Mouse (Mus musculus) ES-Bruce4 (cell line): ENCODE data around the gene Cblb.

Source experiments
- CTCF ChIP-seq: IDR thresholded peaks from one replicate; pipeline ENCODE4 v1.8.1; 2011; ENCODE audit warnings: low read depth, low read length
- EP300 ChIP-seq: IDR thresholded peaks from 2 replicates; pipeline ENCODE4 v1.6.1; 2011; ENCODE audit warnings: low read depth, low read length; ENCODE audit not compliant: insufficient read depth
- POLR2A ChIP-seq: IDR thresholded peaks from one replicate; pipeline ENCODE4 v1.8.1; 2011; ENCODE audit warnings: low read length; ENCODE audit not compliant: insufficient read depth

DNA sequence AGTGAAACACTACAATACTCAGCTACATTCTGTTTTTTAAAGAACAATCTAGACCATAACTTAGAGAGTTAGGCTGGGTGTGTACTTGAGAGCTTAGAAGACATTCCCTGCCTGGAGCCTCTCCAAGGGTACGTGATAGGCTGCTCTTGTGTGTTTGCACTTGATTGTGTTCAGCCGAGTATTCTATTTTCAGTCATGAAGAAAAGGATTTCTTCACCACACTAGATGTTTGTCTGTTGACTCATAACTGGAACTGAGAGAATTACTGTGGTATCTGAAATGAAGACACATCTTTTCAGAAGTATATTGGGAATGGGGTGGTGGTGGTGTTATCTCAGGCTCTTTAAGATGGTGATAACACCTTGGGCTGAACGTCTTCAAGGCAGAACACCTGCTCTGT, 64.6 kb downstream of the Cblb start:
- TF ChIP-seq CTCF (no peak), EP300 (no peak), POLR2A (no peak)
